Mouse (Mus musculus) activated CD4-positive, CD25-positive, alpha-beta regulatory T cell, adult 4 months (primary cell): ENCODE measurements at regions not wholly inside any gene's neighbourhood (a gene's known extent, or its start where the extent isn't known, plus 50 kb on each side); places are given as distances from the start of the nearest gene placed in this dataset.

Experiments
- ATAC-seq: one replicate; pipeline ENCODE4 v1.8.0; 2017

DNA sequence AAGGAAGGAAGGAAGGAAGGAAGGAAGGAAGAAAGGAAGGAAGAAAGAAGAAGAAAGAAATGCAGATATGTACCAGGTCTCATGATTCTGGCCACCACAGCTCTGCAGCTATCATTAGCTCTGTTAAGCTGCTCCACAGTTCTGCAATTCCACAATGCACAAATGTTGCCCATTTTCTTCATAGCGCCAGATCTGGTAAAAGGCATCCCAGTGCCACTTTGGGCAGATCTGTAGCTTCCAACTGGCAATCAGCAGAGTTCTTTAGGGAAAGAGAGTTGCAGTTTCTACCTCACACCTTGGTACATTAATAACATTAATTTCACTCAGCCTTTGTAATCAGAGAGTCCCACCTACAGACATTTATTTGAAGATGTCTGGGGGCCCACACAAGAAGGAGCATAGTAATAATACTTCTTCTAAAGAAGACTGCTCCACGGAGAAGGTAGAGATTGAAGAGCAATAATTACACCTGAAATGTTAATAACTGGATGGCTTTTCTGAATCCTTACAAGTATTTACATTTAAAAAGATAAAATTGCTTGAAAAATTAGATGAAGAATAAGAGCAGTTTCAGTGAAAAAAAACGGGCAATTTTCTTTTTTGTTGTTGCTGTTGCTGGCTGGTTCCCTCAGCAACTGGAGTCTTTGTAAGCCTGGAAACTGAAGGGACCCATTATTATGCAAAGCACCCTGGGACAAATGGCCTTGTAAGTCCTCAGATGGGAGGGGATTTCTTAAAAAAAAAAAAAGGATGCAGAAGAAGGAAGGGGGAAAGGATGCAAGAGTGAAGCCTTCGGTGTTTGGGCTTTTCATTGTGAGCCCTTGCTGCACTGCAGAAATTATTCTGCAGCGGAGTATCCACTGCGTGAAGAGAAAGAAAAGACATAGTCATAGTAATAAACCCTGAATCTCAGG, 418.1 kb upstream of the Nr5a2 start:
- no peak for ATAC-seq

- ATAC-seq = no peak
Measured at GRCm38 (mm10) chr1:137376685-137377084, 416.4 kb upstream of the Nr5a2 start.

DNA sequence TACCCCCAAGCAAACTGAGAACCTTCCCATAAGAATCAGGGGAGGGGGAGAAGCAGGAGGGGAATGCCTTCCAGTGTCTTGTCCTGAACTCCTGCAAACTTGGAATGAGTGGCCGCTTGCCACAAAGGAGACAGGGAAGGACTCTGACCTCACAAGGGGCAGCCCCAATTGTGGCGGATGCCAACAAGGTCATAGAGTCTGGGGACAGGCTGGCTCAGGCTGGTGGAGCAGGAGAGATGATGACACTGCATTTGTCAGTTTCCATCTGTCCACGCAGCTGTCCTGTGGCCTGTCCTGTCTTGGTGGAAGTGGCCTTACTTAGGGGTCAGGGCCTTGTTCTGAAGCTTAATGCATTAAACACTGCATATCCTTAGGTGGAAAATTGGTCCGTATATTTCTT, 414.4 kb upstream of the Nr5a2 start:
- ATAC-seq = no peak

- ATAC-seq = no peak
Measured at GRCm38 (mm10) chr1:137373509-137374420, 413.5 kb upstream of the Nr5a2 start.

DNA sequence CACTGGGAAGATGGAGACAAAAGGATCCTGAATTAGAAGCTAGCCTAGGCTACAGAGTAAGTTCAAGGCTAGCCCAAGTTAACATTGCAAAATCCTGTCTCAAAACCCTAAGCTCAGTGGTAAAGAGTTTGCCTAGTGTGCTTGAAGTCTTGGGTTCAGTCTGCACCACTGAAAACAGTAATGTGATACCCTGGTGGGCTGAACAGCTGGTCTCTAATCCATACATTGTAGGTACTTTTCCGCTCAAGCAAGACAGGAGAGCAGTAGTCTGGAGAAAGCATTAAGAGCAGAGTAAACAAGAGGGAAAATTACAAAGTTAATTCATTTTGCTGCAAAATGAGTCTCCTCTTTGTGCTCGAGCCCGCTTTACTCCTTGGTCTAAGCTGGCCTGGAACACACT, 412.0 kb upstream of the Nr5a2 start:
- ATAC-seq = no peak

GRCm38 (mm10) chr1:137364396-137364795, 404.1 kb upstream of the Nr5a2 start:
- ATAC-seq = no peak

DNA sequence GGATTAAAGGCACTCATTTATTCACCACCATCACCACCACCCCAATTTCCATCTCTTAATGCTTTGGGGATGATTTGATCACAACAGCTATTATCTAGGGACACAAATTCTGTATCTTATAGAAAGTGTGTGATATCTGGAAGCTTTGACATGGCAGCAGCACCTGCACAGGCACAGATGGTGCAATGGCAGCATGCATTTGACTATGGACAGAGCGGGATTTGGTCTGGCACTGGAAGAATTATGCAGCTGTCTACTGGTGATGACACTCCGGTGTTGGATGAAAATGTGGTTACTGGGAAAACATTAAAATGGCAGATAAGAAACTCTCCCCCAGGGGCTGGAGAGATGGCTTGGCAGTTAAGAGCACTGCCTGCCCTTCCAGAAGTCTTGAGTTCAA, 403.7 kb upstream of the Nr5a2 start:
- no peak for ATAC-seq

GRCm38 (mm10) chr1:137363561-137363960, 403.3 kb upstream of the Nr5a2 start:
- no peak for ATAC-seq

DNA sequence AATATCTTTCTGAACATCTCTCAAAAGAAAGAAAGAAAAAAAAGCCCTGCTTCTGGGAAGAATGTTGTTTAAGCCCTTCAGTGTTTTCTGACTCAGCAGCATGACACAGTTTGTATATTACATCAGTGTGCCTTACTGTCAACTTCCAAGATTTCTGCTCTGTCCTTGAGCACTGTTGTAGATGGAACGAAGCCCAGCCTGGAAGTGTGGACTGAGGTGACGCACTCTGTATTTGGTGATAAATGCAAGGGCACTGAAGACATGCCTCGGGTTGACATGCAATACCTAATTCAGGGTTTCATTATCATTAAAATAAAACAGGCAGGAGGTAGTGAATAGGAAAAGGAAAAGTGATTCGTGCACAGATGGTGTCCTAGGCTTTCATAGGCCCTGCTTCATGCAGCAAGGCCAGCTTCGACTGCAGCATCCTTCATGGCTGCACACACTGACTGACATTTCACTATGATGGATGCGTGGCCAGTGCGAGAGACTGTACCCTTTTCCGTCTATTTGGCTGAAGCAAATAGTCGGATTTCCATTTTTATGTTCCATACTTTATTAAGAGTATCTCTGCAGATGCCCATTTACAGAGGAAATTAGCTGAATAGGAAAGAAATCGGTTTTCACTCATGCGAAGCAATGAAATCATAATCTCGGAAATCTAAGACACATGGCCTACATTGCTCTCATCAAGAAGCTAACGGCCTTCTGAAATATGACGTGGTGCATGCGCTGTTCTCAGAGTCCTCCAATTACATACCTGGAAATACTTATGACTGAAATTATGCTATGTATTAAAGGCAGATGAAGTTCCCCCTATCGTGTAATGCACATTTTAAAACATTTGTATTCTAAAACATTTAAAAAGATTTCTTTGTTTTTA, 400.7 kb upstream of the Nr5a2 start:
- no peak for ATAC-seq

- ATAC-seq = no peak
Measured at GRCm38 (mm10) chr1:137355941-137356512, 395.8 kb upstream of the Nr5a2 start.

DNA sequence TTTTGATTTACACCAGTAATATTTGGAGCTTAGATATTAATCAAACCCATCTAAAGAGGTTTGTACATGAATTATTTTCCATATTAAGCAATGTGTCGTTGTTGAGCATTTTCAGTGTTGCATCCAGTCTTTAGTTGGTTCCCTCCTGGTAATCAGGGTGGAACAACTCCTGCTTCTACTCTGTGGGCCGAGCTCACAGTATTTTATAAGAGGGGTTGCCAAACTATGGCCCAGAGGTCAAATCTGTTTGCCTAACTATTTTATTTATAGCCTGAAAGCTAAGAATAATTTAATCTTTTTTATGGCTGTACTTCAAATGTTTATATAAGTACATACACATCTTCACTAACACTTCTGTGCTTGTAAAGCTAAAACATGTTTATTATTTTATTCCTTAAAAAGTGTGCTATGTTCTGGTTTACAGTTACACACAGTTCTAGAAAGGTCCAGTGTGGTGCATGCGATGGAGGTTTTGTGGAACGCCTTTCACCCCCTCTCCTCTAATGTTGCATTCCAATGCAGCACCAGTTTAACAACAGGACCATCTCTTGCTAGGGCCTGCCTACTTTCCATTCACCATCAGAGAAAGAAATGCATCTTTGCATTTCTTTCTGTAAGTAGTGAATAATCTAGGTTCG, 392.3 kb upstream of the Nr5a2 start:
- no peak for ATAC-seq

DNA sequence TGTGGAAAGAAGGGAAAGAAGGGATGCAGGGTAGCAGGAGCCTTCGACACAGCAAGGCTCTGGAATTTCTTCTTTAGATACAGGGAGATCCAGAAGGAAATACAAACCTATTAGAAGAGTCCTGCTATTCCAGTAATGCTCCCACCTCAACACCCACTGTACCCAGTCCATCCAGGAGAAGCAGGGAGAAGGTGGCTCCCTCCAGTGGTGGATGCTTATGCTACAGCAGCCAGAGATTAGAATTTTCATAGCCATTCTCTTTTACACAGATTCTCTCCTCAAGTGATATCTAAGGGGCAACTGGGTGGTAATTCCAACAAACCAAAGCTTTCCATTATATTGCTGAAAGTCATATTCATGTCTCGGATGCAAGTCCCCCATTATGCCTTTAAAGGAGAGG, 373.9 kb upstream of the Nr5a2 start:
- no peak for ATAC-seq

DNA sequence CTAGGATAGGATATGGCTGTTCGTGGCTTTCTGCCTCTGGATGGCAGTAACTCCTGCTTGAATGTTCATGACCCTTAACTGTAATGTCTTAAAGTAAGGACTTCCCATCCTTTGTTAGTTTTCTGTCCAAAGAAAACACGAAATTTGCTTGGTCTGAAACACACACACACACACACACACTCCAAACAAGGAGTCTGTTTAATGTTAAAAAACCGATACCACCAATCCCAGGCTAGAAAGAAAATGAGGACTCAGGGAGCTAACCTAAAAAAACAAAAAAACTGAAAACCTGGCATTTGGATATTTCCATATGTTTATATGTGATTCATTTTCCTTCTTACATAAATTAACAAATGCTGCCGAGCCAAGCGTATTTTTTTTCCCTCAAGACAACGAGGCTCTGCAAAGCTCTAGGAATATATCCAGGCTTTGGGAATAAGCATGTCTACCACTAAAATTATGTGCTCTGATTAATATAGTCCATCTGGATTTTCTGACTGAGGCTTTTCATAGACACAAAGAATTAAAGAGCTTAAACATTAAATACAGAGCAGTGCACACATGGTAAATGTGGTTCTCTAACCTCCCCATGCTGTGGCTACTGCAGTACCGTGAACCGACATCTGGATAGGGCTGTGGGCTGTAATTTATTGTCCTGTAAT, 372.0 kb upstream of the Nr5a2 start:
- ATAC-seq = no peak

DNA sequence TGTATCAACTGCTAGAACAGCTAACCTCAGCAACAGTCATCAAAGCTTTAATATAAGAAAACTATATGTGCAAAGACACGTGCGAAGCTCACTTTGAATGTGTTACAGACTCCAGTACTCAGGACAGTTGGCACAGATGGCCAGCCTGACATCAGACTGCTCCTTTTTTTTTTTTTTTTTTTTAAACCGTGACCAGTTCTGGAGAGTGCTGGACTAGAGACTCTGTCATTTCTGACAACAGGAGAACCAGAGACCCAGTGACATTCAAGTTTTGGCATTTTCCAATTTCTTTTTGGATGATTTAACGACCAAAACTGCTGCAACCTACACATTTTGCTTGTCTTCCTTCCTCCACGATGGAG, 371.5 kb upstream of the Nr5a2 start:
- ATAC-seq = no peak

GRCm38 (mm10) chr1:137330634-137331033, 370.4 kb upstream of the Nr5a2 start:
- ATAC-seq = no peak

DNA sequence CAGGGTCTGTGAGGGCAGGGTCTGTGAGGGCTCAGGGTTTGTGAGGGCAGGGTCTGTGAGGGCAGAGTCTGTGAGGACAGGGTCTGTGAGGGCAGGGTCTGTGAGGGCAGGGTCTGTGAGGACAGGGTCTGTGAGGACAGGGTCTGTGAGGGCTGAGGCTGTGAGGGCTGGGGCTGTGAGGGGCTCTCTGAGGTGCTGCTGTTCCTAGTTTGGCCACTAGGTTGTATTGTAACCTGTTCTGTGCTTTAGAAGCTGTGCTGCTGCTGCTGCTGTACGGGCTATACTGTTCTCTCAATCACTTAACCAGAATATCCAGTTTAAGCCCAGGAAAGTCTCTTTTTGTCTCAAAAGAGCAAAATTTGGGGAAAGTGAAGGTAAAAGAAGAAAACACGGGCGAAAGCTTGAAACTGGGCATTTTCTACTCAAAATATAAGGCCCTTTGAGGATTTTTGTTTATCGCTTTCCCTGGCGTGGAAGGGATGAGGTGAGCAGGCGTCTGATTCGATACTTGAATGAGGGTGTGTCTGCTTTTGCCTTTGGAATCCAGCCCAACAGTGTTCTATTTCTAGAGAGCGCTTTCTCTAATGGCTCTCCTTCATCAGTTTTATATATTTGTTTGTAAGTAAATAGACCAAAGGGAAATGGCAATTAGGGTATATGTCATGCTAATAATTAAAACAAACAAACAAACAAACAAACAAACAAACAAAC, 363.8 kb upstream of the Nr5a2 start:
- ATAC-seq = no peak

GRCm38 (mm10) chr1:137323035-137323680, 362.9 kb upstream of the Nr5a2 start:
- no peak for ATAC-seq

DNA sequence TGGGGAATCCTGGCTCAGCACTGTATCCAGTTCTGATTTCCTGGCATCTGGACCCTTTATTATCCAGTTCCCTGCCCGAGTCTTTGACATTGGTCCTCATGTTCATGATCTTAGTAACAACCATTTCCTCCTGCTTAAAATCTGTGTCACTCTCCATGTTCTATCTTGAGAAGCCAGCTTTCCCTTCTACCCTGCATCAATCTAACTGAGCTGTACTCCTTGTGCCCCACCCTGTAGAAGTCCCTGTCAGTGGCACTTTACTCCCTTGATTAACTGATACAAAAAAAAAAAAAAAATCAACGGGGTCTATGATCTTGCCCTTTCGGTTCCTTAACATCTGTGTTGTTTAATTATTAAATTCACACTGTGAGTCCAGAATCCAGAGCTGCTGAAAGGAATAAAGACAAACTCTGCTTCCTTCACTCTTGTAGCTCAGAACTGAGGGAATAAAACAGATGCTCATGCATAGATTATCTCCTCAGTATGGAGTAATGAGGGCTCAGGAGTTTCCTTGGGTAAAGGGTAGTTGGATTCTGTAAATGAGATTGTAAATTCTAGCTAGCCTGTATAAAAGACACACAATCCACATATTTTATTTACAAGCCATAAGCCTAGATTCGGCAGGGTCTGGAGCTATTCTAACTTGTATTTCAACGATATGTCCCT, 342.6 kb upstream of the Nr5a2 start:
- no peak for ATAC-seq

GRCm38 (mm10) chr1:137297780-137298569, 337.7 kb upstream of the Nr5a2 start:
- no peak for ATAC-seq
